Mouse (Mus musculus): Measurements from ENCODE around the gene Hipk2.

Hipk2 gene

GRCm38 (mm10) chr6:38874035-38874434 lies 1.9 kb downstream of the Hipk2 start:
- in situ Hi-C loops (cut with MboI; ENCODE audit: unreplicated experiment in 2 of 2) = loop anchor here in 1 of 2 experiments (10.0 kb wide), 1 partner anchor 461 kb away; no protein-coding TSS in a partner anchor

- in situ Hi-C loops (cut with MboI; ENCODE audit: unreplicated experiment in 2 of 2) = loop anchor here in 1 of 2 experiments (10.0 kb wide), 1 partner anchor 461 kb away; no protein-coding TSS in a partner anchor
Measured at GRCm38 (mm10) chr6:38873316-38873715, 2.6 kb downstream of the Hipk2 start.

GRCm38 (mm10) chr6:38871051-38871450 lies 4.9 kb downstream of the Hipk2 start:
- in situ Hi-C loops (cut with MboI; ENCODE audit: unreplicated experiment in 2 of 2) = loop anchor here in 1 of 2 experiments (10.0 kb wide), 1 partner anchor 464 kb away; no protein-coding TSS in a partner anchor

- in situ Hi-C loops (cut with MboI; ENCODE audit: unreplicated experiment in 2 of 2) = loop anchor here in 1 of 2 experiments (10.0 kb wide), 1 partner anchor 465 kb away; no protein-coding TSS in a partner anchor
Measured at GRCm38 (mm10) chr6:38870070-38870469, 5.9 kb downstream of the Hipk2 start.

- in situ Hi-C loops (cut with MboI; ENCODE audit: unreplicated experiment in 2 of 2) = no loop called here
Measured at GRCm38 (mm10) chr6:38868974-38869373, 7.0 kb downstream of the Hipk2 start.

GRCm38 (mm10) chr6:38867291-38867690 lies 8.7 kb downstream of the Hipk2 start:
- in situ Hi-C loops (cut with MboI; ENCODE audit: unreplicated experiment in 2 of 2) = no loop called here

GRCm38 (mm10) chr6:38866761-38867160 lies 9.2 kb downstream of the Hipk2 start:
- in situ Hi-C loops (cut with MboI; ENCODE audit: unreplicated experiment in 2 of 2) = no loop called here

- in situ Hi-C loops (cut with MboI; ENCODE audit: unreplicated experiment in 2 of 2) = no loop called here
Measured at GRCm38 (mm10) chr6:38866357-38866756, 9.6 kb downstream of the Hipk2 start.

GRCm38 (mm10) chr6:38865805-38866204 lies 10.2 kb downstream of the Hipk2 start:
- in situ Hi-C loops (cut with MboI; ENCODE audit: unreplicated experiment in 2 of 2) = no loop called here

GRCm38 (mm10) chr6:38863595-38863994 lies 12.4 kb downstream of the Hipk2 start:
- in situ Hi-C loops (cut with MboI; ENCODE audit: unreplicated experiment in 2 of 2) = no loop called here

- in situ Hi-C loops (cut with MboI; ENCODE audit: unreplicated experiment in 2 of 2) = no loop called here
Measured at GRCm38 (mm10) chr6:38860301-38860700, 15.7 kb downstream of the Hipk2 start.

- in situ Hi-C loops (cut with MboI; ENCODE audit: unreplicated experiment in 2 of 2) = no loop called here
Measured at GRCm38 (mm10) chr6:38859819-38860218, 16.1 kb downstream of the Hipk2 start.

- in situ Hi-C loops (cut with MboI; ENCODE audit: unreplicated experiment in 2 of 2) = no loop called here
Measured at GRCm38 (mm10) chr6:38853561-38853992, 22.4 kb downstream of the Hipk2 start.

GRCm38 (mm10) chr6:38851740-38852139 lies 24.2 kb downstream of the Hipk2 start:
- in situ Hi-C loops (cut with MboI; ENCODE audit: unreplicated experiment in 2 of 2) = no loop called here

- in situ Hi-C loops (cut with MboI; ENCODE audit: unreplicated experiment in 2 of 2) = no loop called here
Measured at GRCm38 (mm10) chr6:38850715-38851259, 25.2 kb downstream of the Hipk2 start.

- in situ Hi-C loops (cut with MboI; ENCODE audit: unreplicated experiment in 2 of 2) = no loop called here
Measured at GRCm38 (mm10) chr6:38847958-38848910, 27.7 kb downstream of the Hipk2 start.

GRCm38 (mm10) chr6:38847447-38847846 lies 28.5 kb downstream of the Hipk2 start:
- in situ Hi-C loops (cut with MboI; ENCODE audit: unreplicated experiment in 2 of 2) = no loop called here

GRCm38 (mm10) chr6:38846330-38847195 lies 29.4 kb downstream of the Hipk2 start:
- in situ Hi-C loops (cut with MboI; ENCODE audit: unreplicated experiment in 2 of 2) = no loop called here

- in situ Hi-C loops (cut with MboI; ENCODE audit: unreplicated experiment in 2 of 2) = no loop called here
Measured at GRCm38 (mm10) chr6:38845876-38846275, 30.1 kb downstream of the Hipk2 start.

GRCm38 (mm10) chr6:38845117-38845516 lies 30.8 kb downstream of the Hipk2 start:
- in situ Hi-C loops (cut with MboI; ENCODE audit: unreplicated experiment in 2 of 2) = no loop called here

- in situ Hi-C loops (cut with MboI; ENCODE audit: unreplicated experiment in 2 of 2) = no loop called here
Measured at GRCm38 (mm10) chr6:38841551-38841950, 34.4 kb downstream of the Hipk2 start.
